Mouse (Mus musculus): ENCODE data around the gene Ckap2l. TPM values are rescaled to one million over a fixed set of nuclear protein-coding genes. Genes with fewer than 3 reads are reported as not detected.

The Ckap2l gene
- polyA plus RNA-seq, 1 experiment from 2014 or later: 51.0 TPM

GRCm38 (mm10) chr2:129221097-129221632, 75.8 kb downstream of the Ckap2l start:
- H3K4me2 ChIP-seq (replicated peaks): no peak overlapping the region
- H3K4me3 ChIP-seq (replicated peaks): no peak overlapping the region
- 71% methylated on average over 9 of the region's 9 CpGs for WGBS
- H3K27ac ChIP-seq (replicated peaks): no peak overlapping the region
- no peaks in the 10 kb centered on the region for H3K4me1 ChIP-seq
- H3K9me3 ChIP-seq (replicated peaks): no peaks in the 10 kb centered on the region
- H3K27me3 ChIP-seq: no peaks in the 10 kb centered on the region
- no peak overlapping the region for H3K9ac ChIP-seq
- H3K36me3 ChIP-seq: no peaks in the 10 kb centered on the region
- no peak for ATAC-seq (ENCODE audit: insufficient number of reproducible peaks, low FRiP score, low TSS enrichment, low read depth)

GRCm38 (mm10) chr2:129218537-129219105, 78.4 kb downstream of the Ckap2l start:
- H3K4me1 ChIP-seq: no peaks in the 10 kb centered on the region
- H3K4me3 ChIP-seq (replicated peaks): no peak overlapping the region
- WGBS: 72% methylated on average over 4 of the region's 4 CpGs
- no peak overlapping the region for H3K9ac ChIP-seq
- no peak overlapping the region for H3K27ac ChIP-seq (replicated peaks)
- no peak for ATAC-seq (ENCODE audit: insufficient number of reproducible peaks, low FRiP score, low TSS enrichment, low read depth)
- no peaks in the 10 kb centered on the region for H3K9me3 ChIP-seq (replicated peaks)
- no peaks in the 10 kb centered on the region for H3K36me3 ChIP-seq
- H3K4me2 ChIP-seq (replicated peaks): no peak overlapping the region
- H3K27me3 ChIP-seq: no peaks in the 10 kb centered on the region

Other genes with a start within 250 kb of the Ckap2l start
- 0.12 TPM in 1 of 2 replicates, not detected in the other for gene Vinac1, start 249.0 kb downstream of the Ckap2l start, polyA plus RNA-seq (2015; fragmentation: Nextera tagmentation; extraction: Ambion mirVana)
- gene Ttl, start 231.3 kb downstream of the Ckap2l start, polyA plus RNA-seq (2015; fragmentation: Nextera tagmentation; extraction: Ambion mirVana): 14.8 and 15.9 TPM in 2 replicates
- 21.9 and 25.1 TPM in 2 replicates for gene Polr1b, start 196.2 kb downstream of the Ckap2l start, polyA plus RNA-seq (2015; fragmentation: Nextera tagmentation; extraction: Ambion mirVana)
- gene Chchd5, start 167.5 kb downstream of the Ckap2l start, polyA plus RNA-seq (2015; fragmentation: Nextera tagmentation; extraction: Ambion mirVana): 25.2 and 26.8 TPM in 2 replicates
- 23.0 and 24.0 TPM in 2 replicates for gene Slc20a1, start 98.4 kb downstream of the Ckap2l start, polyA plus RNA-seq (2015; fragmentation: Nextera tagmentation; extraction: Ambion mirVana)
- 0.20 TPM in 1 of 2 replicates, not detected in the other for gene Il1a, start 12.8 kb upstream of the Ckap2l start, polyA plus RNA-seq (2015; fragmentation: Nextera tagmentation; extraction: Ambion mirVana)
- 0.17 and 0.36 TPM in 2 replicates for gene Il1b, start 73.9 kb upstream of the Ckap2l start, polyA plus RNA-seq (2015; fragmentation: Nextera tagmentation; extraction: Ambion mirVana)
- gene F830045P16Rik, start 239.4 kb upstream of the Ckap2l start, polyA plus RNA-seq (2015; fragmentation: Nextera tagmentation; extraction: Ambion mirVana): 0.19 and 0.22 TPM in 2 replicates